Mouse (Mus musculus): ENCODE measurements around the gene Klk1b4. TPM values are rescaled to one million over a fixed set of nuclear protein-coding genes. Genes with fewer than 3 reads are reported as not detected.
"Not testable (repeated sequence)": the region's sequence is repeated elsewhere in the genome, so short reads cannot be mapped to it uniquely, and the experiment has no call there.

Gene Klk1b4
- not detected in 2 replicates for total RNA-seq (2017)

DNA sequence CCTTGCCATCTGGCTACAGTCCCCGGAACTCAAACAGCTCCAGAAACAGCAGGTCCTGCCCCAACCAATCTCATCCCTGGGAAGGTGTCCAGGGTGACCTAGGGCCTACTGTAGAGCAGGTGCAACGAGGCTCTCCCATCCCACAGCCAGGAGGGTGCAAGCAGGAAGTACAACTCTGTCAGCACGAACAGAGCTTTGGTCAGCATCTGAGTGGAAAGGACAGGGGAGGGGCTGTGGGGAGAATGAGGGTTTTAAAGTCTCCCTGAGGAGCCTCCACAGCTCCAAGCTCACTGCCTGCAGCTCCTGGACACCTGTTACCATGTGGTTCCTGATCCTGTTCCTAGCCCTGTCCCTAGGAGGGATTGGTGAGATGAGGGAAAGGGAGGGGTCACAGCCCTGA lies at the start of gene Klk1b4:
Gene Klk1b4 (plus strand): TSS at position 301 of the 400 bp plus-strand sequence.
- ATAC-seq (replicated peaks; ENCODE audit: low read depth, poor library complexity, severe bottlenecking), result not testable (repeated sequence)

- ATAC-seq (replicated peaks; ENCODE audit: low read depth, poor library complexity, severe bottlenecking), result no peak
Measured at GRCm38 (mm10) chr7:44179299-44180045, 27.8 kb upstream of the Klk1b4 start.

- not testable (repeated sequence) for ATAC-seq (replicated peaks; ENCODE audit: low read depth, poor library complexity, severe bottlenecking)
Measured at GRCm38 (mm10) chr7:44186516-44186915, 20.7 kb upstream of the Klk1b4 start.

- ATAC-seq (replicated peaks; ENCODE audit: low read depth, poor library complexity, severe bottlenecking), result not testable (repeated sequence)
Measured at GRCm38 (mm10) chr7:44187936-44188335, 19.3 kb upstream of the Klk1b4 start, which contains the start of gene Klk1b24. Gene Klk1b24 (plus strand): TSS chr7:44188236.

DNA sequence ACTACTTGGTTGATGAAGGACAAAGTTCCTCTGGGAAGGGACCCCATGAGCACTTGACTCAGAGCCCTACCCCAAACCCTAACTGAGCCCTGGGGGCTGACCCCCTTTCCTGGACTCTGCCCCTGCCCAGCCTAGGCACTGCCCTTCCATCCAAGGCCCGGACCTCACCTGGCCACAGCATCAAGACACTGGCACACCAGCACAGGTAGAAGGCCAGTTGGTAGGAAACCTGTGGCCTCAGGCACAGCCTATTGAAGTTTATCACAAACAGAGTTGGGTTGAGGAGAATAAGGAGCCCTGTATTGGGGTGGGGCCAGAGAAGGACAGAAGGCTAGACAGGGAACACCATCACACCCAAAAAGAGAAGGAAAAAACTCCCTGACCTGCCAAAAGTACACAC lies 13.8 kb upstream of the Klk1b4 start:
- not testable (repeated sequence) for ATAC-seq (replicated peaks; ENCODE audit: low read depth, poor library complexity, severe bottlenecking)

- no peak for ATAC-seq (replicated peaks; ENCODE audit: low read depth, poor library complexity, severe bottlenecking)
Measured at GRCm38 (mm10) chr7:44197891-44198290, 9.3 kb upstream of the Klk1b4 start, which contains the start of gene Klk1b3. Gene Klk1b3 (plus strand): TSS chr7:44198191.

DNA sequence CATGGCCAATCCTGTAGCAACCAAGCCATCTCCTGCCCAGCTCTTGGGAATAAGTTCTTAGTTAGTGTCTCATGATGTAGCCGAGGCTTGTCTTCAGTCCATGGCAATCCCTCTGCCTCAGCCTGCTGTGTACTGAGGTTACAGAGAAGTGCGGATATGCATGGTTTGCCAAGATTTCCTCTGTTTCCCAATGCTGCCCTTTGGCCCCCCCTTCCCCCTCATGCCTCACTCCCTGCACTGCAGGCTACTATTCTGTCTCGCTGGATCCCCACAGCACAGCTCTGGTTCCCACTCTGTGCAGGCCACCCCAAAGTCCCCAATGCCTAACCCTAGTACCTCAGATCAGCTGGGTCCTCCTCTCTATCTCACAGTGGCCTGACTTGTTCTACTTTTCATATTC lies 1.1 kb downstream of the Klk1b4 start:
- ATAC-seq (replicated peaks; ENCODE audit: low read depth, poor library complexity, severe bottlenecking), result no peak

GRCm38 (mm10) chr7:44215645-44216044 lies 8.4 kb downstream of the Klk1b4 start, which contains the start of gene Klk1b5:
Gene Klk1b5 (plus strand): TSS chr7:44215945.
- no peak for ATAC-seq (replicated peaks; ENCODE audit: low read depth, poor library complexity, severe bottlenecking)

- ATAC-seq (replicated peaks; ENCODE audit: low read depth, poor library complexity, severe bottlenecking), result not testable (repeated sequence)
Measured at GRCm38 (mm10) chr7:44221601-44222000, 14.4 kb downstream of the Klk1b4 start.

DNA sequence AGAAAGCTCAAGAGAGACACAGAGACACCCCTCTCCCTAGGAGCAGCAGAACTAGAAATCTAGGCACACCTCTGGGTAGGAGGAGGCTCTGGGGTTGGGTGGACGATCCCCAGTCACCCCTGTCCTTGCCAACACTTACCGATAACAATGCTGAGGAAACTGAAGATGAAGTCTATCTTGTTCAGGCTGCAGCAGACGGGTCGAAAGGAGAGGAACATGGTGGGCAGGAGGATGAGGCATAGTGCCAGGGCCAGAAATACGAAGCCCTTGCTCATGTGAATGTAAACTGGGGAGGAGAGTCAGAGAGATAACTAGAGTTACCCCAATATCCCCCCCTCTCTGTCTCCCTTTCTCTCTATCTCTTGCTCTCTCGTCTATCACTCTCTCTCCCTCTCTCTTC lies 15.1 kb downstream of the Klk1b4 start:
- not testable (repeated sequence) for ATAC-seq (replicated peaks; ENCODE audit: low read depth, poor library complexity, severe bottlenecking)

GRCm38 (mm10) chr7:44225076-44225475 lies 17.8 kb downstream of the Klk1b4 start, which contains the start of gene Klk1:
Gene Klk1 (plus strand): TSS chr7:44225360.
- ATAC-seq (replicated peaks; ENCODE audit: low read depth, poor library complexity, severe bottlenecking), result no peak

GRCm38 (mm10) chr7:44235909-44236308 lies 28.7 kb downstream of the Klk1b4 start, which contains the start of gene Gm36864:
Gene Gm36864 (plus strand): TSS chr7:44236177.
- no peak for ATAC-seq (replicated peaks; ENCODE audit: low read depth, poor library complexity, severe bottlenecking)

DNA sequence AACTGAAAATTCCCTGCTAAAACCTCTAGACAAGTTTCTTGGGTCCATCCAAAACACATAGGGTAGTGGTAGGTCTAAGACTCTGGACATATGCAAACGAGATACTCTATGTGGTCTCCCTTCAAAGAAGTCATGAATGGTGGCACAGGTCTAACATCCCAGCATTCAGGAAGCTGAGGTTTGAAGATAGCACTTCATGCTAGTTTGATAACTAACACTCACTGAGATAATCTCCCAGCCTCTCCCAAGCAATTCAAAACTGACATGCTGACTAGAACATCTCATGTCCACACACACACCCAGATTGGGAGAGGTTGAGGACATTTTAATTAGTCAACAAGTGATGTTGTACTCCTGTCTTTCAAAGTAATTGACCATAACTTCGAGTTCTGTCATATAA lies 32.7 kb downstream of the Klk1b4 start:
- no peak for ATAC-seq (replicated peaks; ENCODE audit: low read depth, poor library complexity, severe bottlenecking)

GRCm38 (mm10) chr7:44240712-44241111 lies 33.5 kb downstream of the Klk1b4 start:
- no peak; the same call in 1 of the 2 replicates for ATAC-seq (replicated peaks; ENCODE audit: low read depth, poor library complexity, severe bottlenecking)

DNA sequence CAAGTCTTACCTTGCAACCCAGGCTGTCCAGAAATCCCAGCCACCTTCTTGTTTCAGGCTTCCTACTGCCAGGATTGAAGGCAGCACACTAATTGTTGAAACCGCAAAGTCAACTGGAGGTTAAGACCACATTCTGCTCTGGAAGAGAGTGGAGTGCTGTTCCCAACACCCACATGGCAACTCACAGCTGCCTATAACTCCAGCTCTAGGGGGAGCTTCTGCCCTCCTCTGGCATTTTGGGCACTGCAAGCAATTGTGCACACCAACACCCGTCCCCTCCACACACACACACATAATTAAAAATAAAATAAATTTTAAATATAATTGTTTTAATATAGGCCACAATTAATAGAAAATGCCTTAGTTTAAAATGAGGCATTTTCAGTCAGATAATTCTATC lies 33.9 kb downstream of the Klk1b4 start:
- ATAC-seq (replicated peaks; ENCODE audit: low read depth, poor library complexity, severe bottlenecking), result no peak

- no peak for ATAC-seq (replicated peaks; ENCODE audit: low read depth, poor library complexity, severe bottlenecking)
Measured at GRCm38 (mm10) chr7:44244080-44244479, 36.8 kb downstream of the Klk1b4 start.

DNA sequence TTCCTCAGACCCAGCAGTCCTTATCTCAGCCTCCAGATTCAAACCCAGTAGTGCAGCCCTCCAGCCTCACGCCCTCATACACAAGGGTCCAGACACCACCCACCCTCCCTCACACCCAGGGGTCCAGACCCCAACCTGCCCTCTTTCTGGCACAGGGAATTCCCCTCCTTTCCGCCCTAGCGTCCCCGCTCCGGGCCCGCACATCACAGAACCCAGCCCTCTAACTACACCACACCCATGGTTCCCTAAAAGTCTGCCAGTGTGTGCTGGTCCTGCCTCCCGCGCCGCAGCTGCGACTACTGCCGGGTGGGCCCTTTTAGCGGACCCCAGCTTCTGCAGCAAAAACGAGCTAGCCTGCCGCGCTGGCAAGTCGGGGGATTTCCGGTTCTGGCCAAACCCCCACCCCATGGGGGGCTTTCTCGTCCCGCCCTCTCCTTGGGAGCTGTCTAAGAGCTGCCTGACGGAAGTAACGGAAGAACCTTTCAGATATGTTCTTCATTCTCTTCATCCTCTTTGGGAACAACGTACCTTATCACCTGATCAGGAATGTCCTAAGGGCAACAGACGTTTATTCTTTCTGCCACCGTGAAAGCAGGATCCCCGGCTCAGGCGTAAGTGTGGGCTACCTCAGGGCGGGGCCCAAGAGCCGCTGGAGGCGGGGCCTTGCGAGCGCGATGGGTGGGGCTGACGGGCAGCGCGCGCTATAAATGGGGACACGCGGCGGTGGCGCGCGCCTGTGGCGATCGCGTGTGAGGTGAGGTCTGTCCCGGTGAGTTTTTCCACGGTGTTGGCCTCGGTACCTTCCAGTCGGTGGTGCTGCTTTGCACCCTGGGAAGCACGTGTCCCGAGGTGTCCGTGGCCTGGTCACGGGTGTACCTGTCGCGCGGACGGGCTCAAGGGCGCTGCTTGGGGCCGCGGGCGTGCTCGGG lies 39.1 kb downstream of the Klk1b4 start, which contains the start of the genes 1700028J19Rik and 2410002F23Rik:
Gene 1700028J19Rik (minus strand): TSS at position 641 of the 929 bp plus-strand sequence.
Gene 2410002F23Rik (plus strand): TSS at position 668 of the 929 bp plus-strand sequence.
- ATAC-seq (replicated peaks; ENCODE audit: low read depth, poor library complexity, severe bottlenecking), result peak; percentile 80

GRCm38 (mm10) chr7:44246984-44247470 lies 39.8 kb downstream of the Klk1b4 start:
- peak; percentile 28 for ATAC-seq (replicated peaks; ENCODE audit: low read depth, poor library complexity, severe bottlenecking)

GRCm38 (mm10) chr7:44247971-44248370 lies 40.7 kb downstream of the Klk1b4 start:
- ATAC-seq (replicated peaks; ENCODE audit: low read depth, poor library complexity, severe bottlenecking), result no peak

DNA sequence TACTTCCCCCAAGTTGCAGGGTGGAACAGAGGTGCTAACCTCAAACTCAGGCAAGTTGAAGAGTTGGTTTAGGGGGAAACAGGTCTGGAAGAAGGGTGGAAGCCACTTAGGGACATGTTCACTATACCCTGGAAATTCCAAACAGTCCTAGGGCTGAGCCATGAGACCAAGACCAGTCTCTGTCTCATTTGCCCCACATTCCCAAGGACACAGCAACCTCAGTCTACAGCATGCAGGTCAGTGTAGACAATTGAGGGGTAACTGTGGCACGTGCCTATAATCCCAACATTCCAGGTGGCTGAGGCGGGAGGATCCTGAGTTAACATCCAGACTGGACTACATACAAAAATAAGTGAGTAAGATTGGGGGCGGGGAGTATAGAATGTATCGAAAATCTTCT lies 42.0 kb downstream of the Klk1b4 start:
- ATAC-seq (replicated peaks; ENCODE audit: low read depth, poor library complexity, severe bottlenecking), result no peak

Data from common myeloid progenitor, adult 5-6 weeks (primary cell).